Mouse (Mus musculus) lung, adult 2 months (tissue): ENCODE measurements around the gene Msi2. TPM values are rescaled to one million over a fixed set of nuclear protein-coding genes. Genes with fewer than 3 reads are reported as not detected.

Experiments used
- DNase-seq: peaks from one replicate; pipeline ENCODE4 v3.0.0; 2022
- H3K4me1 ChIP-seq: fragments of 200-500 bp; 2 replicates; pipeline ENCODE4 v1.6.1; 2011; ENCODE audit warnings: low read length; ENCODE audit not compliant: control insufficient read depth, insufficient read depth
- H3K4me3 ChIP-seq: fragments of 200-500 bp; replicated peaks from 2 replicates; pipeline ENCODE3; 2011; ENCODE audit warnings: low read depth, mild to moderate bottlenecking, control low read depth, low read length; ENCODE audit errors: extremely low read depth
- CTCF ChIP-seq: fragments of 200-500 bp; IDR thresholded peaks from 2 replicates; pipeline ENCODE4 v1.5.1; 2011; ENCODE audit warnings: mild to moderate bottlenecking, low read length, control low read depth; ENCODE audit not compliant: insufficient read depth
- POLR2A ChIP-seq: fragments of 200-500 bp; IDR thresholded peaks from 2 replicates; pipeline ENCODE4 v1.6.1; 2011; ENCODE audit warnings: low read depth, mild to moderate bottlenecking, control low read depth, low read length, borderline replicate concordance; ENCODE audit errors: extremely low read depth
- WGBS: fragments of 180-500 bp; shearing (Covaris S2); methylation state at CpG from one replicate; pipeline ENCODE4 v1.1.7; 2018; 5-methylcytosine and 5-hydroxymethylcytosine counted together
- polyA plus RNA-seq: library from polyadenylated mRNA; depleted of rRNA; stranded (reverse); fragments of >200 nt; gene quantifications from 2 replicates; pipeline ENCODE4 v1.2.3, GENCODE M21; 2012

The Msi2 gene
- polyA plus RNA-seq, 1 experiment = 29.5 TPM

DNA sequence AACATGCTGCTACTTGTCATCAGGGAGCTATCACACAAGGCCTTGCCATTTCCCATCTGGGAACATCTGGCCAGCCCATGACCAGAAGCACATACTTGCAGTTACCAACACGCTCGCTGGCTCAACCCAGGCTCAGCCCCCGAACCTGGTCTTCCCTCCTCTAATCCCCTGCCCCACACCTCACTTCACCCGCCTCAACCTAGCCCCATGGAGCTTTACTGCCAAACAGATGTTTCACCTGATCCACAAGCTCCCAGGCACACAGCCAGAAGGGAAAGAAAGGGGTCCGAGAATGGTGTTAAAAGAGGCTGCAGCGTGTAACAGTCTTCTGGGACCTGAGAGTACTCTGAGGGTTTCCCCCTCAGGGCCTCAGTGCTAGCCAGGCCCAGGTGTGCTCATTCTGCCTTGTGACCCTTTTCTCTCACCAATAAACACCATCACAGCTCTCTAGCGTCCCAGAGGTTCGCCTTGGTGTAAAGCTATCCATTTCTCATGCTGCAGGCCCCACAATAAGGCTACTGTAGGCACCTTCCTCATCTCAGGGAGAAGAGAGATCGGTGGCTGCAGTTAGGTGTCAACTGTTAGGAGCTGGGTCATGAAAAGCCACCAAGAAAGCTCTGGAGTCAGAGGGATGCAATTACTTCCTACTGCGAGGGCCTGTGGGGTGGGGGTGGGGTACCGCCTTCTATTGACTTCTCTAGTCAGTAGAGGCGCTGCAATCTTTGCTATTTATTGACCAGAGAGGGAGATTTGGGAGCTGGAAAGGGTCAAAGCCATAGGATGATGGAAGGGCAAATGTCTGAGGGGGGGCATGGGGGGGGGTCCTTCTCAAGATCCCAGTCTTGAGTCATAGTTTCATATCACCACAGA lies 276.2 kb downstream of the Msi2 start:
- WGBS = 87% methylated on average over 12 of the region's 12 CpGs
- no peak for DNase-seq
- H3K4me1 ChIP-seq = no peaks in the 10 kb centered on the region
- no peak overlapping the region for H3K4me3 ChIP-seq
- TF ChIP-seq POLR2A = no peak
- TF ChIP-seq CTCF = no peak

DNA sequence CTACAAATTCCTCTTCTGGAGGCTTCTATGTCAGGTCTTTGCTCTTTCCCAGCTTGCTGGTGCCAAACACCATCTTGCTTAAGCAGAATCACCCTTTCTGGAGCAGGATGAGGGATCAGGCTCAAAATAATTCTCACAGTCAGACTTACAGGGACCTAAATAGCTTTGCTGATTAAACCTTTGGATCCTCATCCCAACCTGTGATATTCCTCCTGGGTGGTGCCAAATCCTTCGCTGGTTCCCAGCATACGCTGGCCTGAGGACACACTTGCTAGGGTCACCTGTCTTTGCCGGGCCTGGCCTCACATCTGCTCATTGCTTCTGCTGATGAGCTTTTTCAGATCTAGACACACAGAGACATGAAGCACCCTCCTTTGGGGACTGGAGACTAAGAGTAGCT lies 279.7 kb downstream of the Msi2 start:
- DNase-seq = no peak
- 91% methylated on average over 3 of the region's 3 CpGs for WGBS
- TF ChIP-seq CTCF = no peak
- TF ChIP-seq POLR2A = no peak
- Histone ChIP-seq H3K4me3 (no peak overlapping the region), H3K4me1 (no peaks in the 10 kb centered on the region)

DNA sequence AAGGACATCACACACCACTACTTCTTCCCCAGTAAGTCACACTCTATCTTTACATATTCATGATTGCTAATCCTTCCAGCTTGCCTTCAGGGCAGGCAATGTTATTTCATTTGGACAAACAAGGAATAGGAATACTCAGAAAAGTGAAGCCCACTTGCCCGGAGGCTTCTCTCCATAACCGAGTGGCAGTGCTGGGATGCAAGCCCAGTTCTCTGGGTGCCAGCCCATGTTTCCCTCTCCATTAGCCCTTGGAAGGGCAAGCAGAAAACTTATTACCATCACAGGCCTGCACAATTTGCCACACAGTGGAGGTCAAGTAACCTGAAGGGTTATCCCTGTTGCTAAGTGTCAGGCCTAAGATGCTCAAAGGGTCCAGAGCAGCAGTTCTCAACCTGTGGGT lies 281.7 kb downstream of the Msi2 start:
- no peaks in the 10 kb centered on the region for H3K4me1 ChIP-seq
- DNase-seq = no peak
- TF ChIP-seq CTCF = no peak
- no peak for TF ChIP-seq POLR2A
- H3K4me3 ChIP-seq = no peak overlapping the region
- whole genome bisulfite sequencing = 85% methylated on average over 2 of the region's 2 CpGs

DNA sequence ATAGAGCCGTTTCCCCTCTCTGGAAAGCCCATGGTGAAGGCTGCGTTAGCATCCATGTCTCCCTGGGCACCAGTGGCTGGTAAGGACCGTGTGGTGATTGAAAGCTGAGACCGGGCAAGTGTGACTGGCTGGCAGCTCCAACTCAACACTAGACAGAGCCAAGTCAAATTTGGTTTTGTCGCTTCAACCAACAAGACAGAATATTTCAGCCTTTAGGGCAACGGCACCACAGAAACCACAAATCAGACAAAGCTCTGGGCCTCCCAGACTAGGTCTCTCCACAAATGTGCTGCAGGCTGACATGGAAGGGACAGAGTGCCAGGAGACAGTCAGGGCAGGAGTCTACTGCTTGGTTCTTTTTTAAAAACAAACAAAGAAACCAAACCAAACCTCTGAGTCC lies 282.8 kb downstream of the Msi2 start:
- 88% methylated on average over 6 of the region's 6 CpGs for WGBS
- no peak for DNase-seq
- Histone ChIP-seq H3K4me3 (no peak overlapping the region), H3K4me1 (no peaks in the 10 kb centered on the region)
- TF ChIP-seq POLR2A = no peak
- TF ChIP-seq CTCF = no peak

DNA sequence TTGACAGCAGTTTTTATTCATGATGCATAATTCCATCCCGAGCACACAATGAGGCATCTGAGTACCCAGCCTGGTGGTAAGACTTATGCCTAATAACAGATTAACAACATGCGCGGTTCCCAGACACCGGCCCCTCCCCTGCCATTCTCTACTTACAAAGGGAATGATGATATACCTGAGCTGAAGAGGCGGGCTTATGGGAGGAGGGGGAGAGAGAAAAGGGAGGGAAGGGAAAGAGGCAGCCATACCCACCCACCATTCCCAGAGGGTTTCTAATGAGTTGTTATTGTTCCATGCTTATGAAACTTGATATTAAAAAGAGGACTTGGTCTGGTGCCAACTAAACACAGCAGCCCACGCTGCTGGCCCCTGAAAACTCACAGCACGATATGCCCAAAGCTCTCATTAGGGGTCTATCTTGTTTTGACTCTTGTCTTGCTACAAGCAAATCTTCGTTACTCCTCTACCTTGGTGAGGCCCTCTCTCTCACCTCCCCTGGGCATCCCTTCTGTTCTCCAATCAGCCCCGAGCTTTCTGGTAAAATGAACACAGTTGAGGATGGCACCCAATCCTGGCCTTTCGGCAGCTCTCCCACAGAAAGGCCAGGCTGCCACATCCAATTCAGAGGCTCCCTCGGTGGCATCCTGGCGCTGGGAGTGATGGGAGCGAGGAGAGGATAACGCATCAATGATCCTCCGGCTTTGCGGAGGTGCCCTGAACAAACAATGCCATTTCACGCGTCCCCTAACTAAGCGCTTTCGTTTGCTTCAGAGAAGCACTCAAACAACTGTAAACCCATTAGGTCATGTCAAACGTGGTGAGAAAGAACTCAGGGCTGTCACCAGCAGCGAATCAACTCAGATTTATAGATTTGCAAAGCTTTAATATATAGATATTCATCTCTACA lies 286.7 kb downstream of the Msi2 start:
- Histone ChIP-seq H3K4me3 (no peak overlapping the region), H3K4me1 (no peaks in the 10 kb centered on the region)
- 81% methylated on average over 22 of the region's 22 CpGs for WGBS
- DNase-seq = no peak
- TF ChIP-seq CTCF (no peak), POLR2A (no peak)

DNA sequence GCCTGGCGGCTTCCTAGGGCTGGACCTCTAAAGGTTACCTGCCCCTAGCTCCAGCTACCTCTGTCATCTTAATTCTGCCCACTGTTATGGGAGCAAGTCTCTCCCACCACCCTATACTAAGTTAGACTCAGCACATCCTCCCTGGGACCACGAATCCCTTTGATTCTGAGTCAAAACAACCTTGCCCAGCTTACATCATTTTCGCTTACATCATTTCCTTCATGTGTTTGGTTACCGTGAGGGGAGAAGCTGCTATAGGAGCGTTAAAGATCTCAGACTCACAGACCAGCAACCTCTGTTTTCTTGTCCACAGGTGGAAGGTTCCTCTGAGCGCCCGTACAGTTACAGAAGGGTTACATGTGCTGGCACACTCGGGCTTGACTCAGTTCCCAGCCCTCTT lies 288.0 kb downstream of the Msi2 start:
- no peak for DNase-seq
- H3K4me3 ChIP-seq = no peak overlapping the region
- no peaks in the 10 kb centered on the region for H3K4me1 ChIP-seq
- TF ChIP-seq POLR2A = no peak
- no peak for TF ChIP-seq CTCF
- 75% methylated on average over 8 of the region's 8 CpGs for WGBS

DNA sequence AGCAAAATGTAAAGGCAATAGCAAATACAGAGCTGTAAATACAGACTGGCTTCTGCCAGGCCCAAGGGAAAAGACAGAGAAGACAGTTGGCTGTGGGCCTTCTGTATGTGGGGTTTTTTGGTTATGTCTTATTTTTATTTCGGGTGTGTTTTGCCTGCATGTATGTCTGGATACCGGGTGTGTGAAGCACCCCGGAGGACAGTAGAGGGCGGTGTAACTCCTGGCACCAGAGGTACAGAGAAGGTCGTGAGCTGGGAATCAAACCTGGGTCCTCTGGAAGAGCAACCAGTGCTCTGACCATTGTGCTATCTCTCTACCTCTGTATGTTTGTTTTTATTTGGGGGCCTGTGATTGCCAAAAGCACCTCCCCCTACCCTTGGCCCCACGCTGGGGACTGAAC lies 288.6 kb downstream of the Msi2 start:
- no peak overlapping the region for H3K4me3 ChIP-seq
- H3K4me1 ChIP-seq = no peaks in the 10 kb centered on the region
- no peak for DNase-seq
- TF ChIP-seq POLR2A (no peak), CTCF (peak; percentile 24; the same call in 1 of the 2 replicates)
- 89% methylated on average over 6 of the region's 6 CpGs for WGBS

DNA sequence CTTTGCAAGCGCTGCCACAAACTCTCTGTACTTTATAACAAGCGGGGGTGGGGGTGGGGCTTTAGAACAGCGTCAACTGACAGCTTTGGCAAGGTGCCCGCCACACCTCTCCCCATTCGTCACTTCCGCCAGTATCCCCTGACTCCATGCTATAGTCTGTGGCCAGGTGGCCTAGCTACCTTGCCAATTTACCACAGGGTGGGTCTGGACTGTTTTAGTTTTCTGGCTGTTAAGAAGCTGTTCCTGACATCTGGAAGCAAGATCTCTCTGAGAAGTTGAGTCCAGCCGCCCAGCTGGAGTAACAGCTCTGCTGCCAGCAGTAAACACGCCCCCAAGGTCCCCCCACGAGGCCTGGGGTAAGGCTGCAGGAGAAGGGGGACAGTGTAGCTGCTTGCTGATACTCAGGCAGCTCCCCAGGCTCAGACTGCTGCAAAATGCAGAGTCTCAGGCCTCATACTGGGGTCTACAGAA lies 292.6 kb downstream of the Msi2 start:
- 36% methylated on average over 9 of the region's 9 CpGs for WGBS
- peak; percentile 20 for DNase-seq
- no peak overlapping the region for H3K4me3 ChIP-seq
- no peaks in the 10 kb centered on the region for H3K4me1 ChIP-seq
- TF ChIP-seq POLR2A (no peak), CTCF (no peak)

DNA sequence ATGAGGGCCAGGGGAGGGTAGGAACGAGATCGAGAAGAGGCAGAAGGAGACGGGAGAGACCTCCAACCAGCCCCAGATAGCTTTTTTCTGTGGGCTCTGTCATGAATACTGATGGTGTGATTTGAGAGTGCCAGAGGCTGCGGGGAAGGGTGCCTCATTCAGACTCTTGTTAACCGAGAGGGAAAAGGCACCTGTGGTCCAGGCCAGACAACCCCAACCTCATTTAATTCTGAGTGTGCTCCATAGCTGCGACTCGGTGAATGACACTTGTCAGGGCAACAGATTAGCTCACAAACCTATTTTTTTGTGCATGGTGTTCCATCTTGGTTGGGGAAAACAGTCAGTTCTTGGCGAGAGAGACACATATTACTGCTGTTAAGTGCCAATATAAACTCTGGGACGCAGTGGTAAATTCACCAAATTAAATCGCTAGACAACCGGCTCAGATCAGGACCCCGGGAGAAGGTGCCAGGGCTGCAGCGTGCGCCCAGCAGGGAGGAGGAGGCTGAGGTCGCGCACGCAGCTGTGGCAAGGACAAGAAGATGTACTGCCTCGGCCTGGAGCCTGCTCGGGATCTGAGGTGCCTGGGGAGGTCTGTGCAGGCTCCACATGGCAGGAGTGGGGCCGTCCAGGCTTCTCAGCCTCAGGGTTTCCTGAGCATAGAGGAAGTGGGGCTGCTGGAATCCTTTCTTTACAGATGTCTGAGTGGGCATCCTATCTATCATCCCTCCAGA lies 294.1 kb downstream of the Msi2 start:
- no peak overlapping the region for H3K4me3 ChIP-seq
- DNase-seq = no peak
- WGBS = 80% methylated on average over 20 of the region's 20 CpGs
- no peaks in the 10 kb centered on the region; the same call in 1 of the 2 replicates for H3K4me1 ChIP-seq
- TF ChIP-seq POLR2A = no peak
- TF ChIP-seq CTCF = no peak
